Mouse (Mus musculus) macrophage (primary cell): ENCODE measurements at regions not wholly inside any gene's neighbourhood (a gene's known extent, or its start where the extent isn't known, plus 50 kb on each side); places are given as distances from the start of the nearest gene placed in this dataset.
"Not testable (repeated sequence)": the region's sequence is repeated elsewhere in the genome, so short reads cannot be mapped to it uniquely, and the experiment has no call there.

Source experiments
- H3K27ac ChIP-seq: fragments of 350-480 bp; formaldehyde crosslinking; 2 replicates; pipeline ENCODE4 v1.9.0; 2021
- H3K36me3 ChIP-seq: fragments of 350-480 bp; formaldehyde crosslinking; 2 replicates; pipeline ENCODE4 v1.9.0; 2021; ENCODE audit errors: inconsistent target
- H3K4me3 ChIP-seq: fragments of 350-480 bp; formaldehyde crosslinking; 2 replicates; pipeline ENCODE4 v1.9.0; 2021; ENCODE audit errors: inconsistent target
- H3K79me2 ChIP-seq: fragments of 350-480 bp; formaldehyde crosslinking; 2 replicates; pipeline ENCODE4 v1.9.0; 2021; ENCODE audit errors: inconsistent target
- WGBS: methylation state at CpG from one replicate; pipeline ENCODE4 v1.1.7; 2026; ENCODE audit warnings: inconsistent platforms; ENCODE audit not compliant: missing documents; 5-methylcytosine and 5-hydroxymethylcytosine counted together

GRCm38 (mm10) chr5:100309807-100310165 is 106.2 kb downstream of the Sec31a start:
- WGBS: 95% methylated on average over 2 of the region's 2 CpGs
- Histone ChIP-seq H3K79me2 (no peaks in the 10 kb centered on the region), H3K4me3 (no peak overlapping the region), H3K36me3 (no peaks in the 10 kb centered on the region), H3K27ac (no peak overlapping the region)

DNA sequence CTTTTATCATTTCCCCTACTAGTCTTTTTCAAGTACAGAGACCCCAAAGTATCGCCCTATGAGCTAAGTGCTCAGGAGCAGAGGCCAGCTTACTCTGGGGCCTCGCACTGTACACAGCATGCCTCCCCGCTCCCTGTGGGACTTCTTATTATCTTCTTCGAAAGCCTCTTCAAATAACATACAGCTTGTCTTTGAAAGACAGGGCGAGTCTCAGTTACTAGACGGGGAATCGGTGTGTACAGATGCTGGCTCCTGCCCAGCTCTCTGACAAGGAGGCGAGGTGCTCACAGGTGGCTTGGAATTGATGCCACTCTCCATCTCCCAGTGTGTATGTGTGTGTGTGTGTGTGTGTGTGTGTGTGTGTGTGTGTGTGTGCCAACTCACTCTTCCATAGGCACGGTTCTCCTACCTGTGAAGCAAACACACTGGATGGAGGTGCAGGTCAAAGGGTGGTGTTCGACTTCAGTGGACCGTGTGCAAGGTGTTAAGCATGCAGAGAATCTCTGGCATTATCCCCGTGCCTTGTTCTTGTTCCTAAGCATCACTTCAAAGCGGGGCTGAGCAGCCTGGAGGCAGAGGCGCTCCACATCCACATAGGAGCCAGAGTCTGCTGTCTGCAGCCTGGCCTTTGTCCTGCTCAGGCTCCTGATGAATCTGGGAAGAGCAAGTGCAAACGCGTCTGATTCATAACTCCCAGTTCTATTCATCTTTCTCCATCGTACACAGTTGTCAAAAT is 106.8 kb downstream of the Sec31a start:
- Histone ChIP-seq H3K36me3 (no peaks in the 10 kb centered on the region), H3K4me3 (no peak overlapping the region), H3K27ac (no peak overlapping the region), H3K79me2 (no peaks in the 10 kb centered on the region)
- 93% methylated on average over 16 of the region's 17 CpGs for WGBS

- H3K36me3 ChIP-seq: no peaks in the 10 kb centered on the region
- no peak overlapping the region for H3K4me3 ChIP-seq
- H3K79me2 ChIP-seq: no peaks in the 10 kb centered on the region
- WGBS: 37% methylated on average over 3 of the region's 3 CpGs
- H3K27ac ChIP-seq: no peak overlapping the region
These were observed 111.6 kb downstream of the Sec31a start for GRCm38 (mm10) chr5:100304403-100304802.

- H3K27ac ChIP-seq: no peak overlapping the region
- no peak overlapping the region for H3K4me3 ChIP-seq
- WGBS: 88% methylated on average over 17 of the region's 17 CpGs
- no peaks in the 10 kb centered on the region for H3K36me3 ChIP-seq
- H3K79me2 ChIP-seq: no peaks in the 10 kb centered on the region
These were observed 113.8 kb downstream of the Sec31a start for GRCm38 (mm10) chr5:100302068-100302775.

DNA sequence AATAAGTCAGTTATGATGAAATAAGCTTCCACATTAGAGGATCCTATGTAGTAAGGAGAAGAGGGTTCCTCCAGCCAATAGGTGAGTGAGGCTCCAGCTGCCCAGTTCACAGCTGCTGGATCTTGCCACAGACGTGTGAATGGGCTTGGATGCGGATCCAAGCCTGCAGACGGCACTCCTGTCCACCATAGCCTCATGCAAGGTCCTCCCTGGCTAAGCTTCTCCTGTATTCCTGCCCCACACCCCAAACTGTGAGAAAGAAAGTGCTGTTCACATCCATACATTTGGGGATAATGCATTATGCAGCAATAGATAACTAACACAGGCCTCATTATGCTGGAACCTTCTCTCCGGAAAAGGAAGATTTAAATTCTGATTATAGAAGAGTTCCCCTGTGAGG is 116.9 kb downstream of the Sec31a start:
- WGBS: 93% methylated on average over 4 of the region's 4 CpGs
- Histone ChIP-seq H3K79me2 (no peaks in the 10 kb centered on the region), H3K4me3 (no peak overlapping the region), H3K27ac (no peak overlapping the region), H3K36me3 (no peaks in the 10 kb centered on the region)

- 86% methylated on average over 7 of the region's 7 CpGs for WGBS
- H3K27ac ChIP-seq: no peak overlapping the region
- no peak overlapping the region for H3K4me3 ChIP-seq
- H3K79me2 ChIP-seq: no peaks in the 10 kb centered on the region
- no peaks in the 10 kb centered on the region for H3K36me3 ChIP-seq
These were observed 121.8 kb downstream of the Sec31a start for GRCm38 (mm10) chr5:100294189-100294588.

GRCm38 (mm10) chr5:100280215-100280614 is 120.6 kb upstream of the Tmem150c start:
- Histone ChIP-seq H3K27ac (no peak overlapping the region), H3K79me2 (no peaks in the 10 kb centered on the region), H3K36me3 (no peaks in the 10 kb centered on the region), H3K4me3 (no peak overlapping the region)
- WGBS: 81% methylated on average over 4 of the region's 4 CpGs

GRCm38 (mm10) chr5:100279474-100279873 is 119.9 kb upstream of the Tmem150c start:
- Histone ChIP-seq H3K4me3 (no peak overlapping the region), H3K79me2 (no peaks in the 10 kb centered on the region), H3K27ac (no peak overlapping the region), H3K36me3 (no peaks in the 10 kb centered on the region)
- WGBS: 88% methylated on average over 8 of the region's 8 CpGs

GRCm38 (mm10) chr5:100274674-100275073 is 115.1 kb upstream of the Tmem150c start:
- no peaks in the 10 kb centered on the region for H3K79me2 ChIP-seq
- no peak overlapping the region for H3K27ac ChIP-seq
- no peaks in the 10 kb centered on the region for H3K36me3 ChIP-seq
- WGBS: 78% methylated on average over 4 of the region's 4 CpGs
- H3K4me3 ChIP-seq: no peak overlapping the region

DNA sequence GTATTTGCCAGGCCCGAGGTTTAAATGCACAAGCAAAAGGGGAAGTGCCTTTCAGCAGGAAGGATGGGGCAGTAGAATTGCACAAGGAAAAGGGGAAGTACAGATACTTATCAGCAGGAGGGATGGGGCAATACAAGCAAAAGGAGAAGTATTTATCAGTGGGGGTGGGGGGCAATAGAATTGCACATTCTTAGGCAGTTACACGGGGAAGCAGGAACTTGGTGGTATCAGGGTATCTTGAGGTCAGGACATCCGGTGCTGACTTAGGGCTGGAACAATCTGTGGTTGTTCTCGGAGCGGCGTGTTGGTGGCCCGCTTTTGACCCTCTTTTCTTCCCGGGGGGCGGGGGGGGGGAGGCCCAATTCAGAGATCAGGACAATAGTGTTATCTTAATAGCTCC is 112.4 kb upstream of the Tmem150c start:
- 28% methylated on average over 6 of the region's 9 CpGs for WGBS
- H3K27ac ChIP-seq, H3K79me2 ChIP-seq, H3K36me3 ChIP-seq, H3K4me3 ChIP-seq: not testable (repeated sequence)

GRCm38 (mm10) chr5:100270841-100271686 is 111.5 kb upstream of the Tmem150c start:
- Histone ChIP-seq H3K4me3 (no peak overlapping the region), H3K27ac (no peak overlapping the region), H3K36me3 (no peaks in the 10 kb centered on the region), H3K79me2 (no peaks in the 10 kb centered on the region)
- WGBS: 87% methylated on average over 12 of the region's 12 CpGs

DNA sequence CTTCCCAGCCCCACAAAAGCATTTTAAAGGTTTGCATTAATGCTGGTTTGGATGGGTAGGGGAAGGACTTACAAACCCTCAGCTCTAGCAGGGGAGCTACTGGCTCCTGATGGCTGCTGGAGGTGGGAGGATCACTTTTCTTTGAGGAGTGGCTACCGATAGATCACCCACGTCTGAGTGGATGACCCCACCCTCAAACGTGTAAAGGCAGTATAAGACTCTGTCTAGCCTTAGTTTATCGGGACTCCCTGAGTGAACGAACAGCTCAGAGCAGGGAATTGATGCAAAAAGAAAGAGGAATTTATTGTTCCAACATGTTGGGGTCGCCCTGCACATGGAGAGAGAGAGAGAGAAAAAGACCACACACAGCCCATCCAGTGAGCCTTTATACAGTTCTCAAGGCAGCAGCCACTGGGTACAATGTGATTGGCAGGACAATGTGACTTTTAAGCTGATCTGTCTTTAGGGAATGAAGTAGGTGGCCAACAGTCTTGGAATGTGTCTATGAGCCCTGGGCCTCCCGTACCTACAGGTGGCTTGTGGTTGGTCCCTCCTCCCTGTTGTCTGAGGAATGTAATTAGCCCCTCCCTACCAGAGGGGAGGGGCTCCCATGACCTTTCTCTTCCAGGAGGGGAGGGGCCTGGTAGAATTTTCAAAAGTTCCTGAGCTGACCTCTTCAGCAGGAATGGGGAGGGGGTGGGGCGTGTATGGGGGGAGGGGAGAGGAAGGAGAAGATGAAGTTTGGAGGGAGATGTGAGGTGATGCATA is 108.7 kb upstream of the Tmem150c start:
- H3K27ac ChIP-seq: no peak overlapping the region
- no peaks in the 10 kb centered on the region for H3K36me3 ChIP-seq
- no peaks in the 10 kb centered on the region for H3K79me2 ChIP-seq
- no peak overlapping the region for H3K4me3 ChIP-seq
- 88% methylated on average over 7 of the region's 8 CpGs for WGBS

DNA sequence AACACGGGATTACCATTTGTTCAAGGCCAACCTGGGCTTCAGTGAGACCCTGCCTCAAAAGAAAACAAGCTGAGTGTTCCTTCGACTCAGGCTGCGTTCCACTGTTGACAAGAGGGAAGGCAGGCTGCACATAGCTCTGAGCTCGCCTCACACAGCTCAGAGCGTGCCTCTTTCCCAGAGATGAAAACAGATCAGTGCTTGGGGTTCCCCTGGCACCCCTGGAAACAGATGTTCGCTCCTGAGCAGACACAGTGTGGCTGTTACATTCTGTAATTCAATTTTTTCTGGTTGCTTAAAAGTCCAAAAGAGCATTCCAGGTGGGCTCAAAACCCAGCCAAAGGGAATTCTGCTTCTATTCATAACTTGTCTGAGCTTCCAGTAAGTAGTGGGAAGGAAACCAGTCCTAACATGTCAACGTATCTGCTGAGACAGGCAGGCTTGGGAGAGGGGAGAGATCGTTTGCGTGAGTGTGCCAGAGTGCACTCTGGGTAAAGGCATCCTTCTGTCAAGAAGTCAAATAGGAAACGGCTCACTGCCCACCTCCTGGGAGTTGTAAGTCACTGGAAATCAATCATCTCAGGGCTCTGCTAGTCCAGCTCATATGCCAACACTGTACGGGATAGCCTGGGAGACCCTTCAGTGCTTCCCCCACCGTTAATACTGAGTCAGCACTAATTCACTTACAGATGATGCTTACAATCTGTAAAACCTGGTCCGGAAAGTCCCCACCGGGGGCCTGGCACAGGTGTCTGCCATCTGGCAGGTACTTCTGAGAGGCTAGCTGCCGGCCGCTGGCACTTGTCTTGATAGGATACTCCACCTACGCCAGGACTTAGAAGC is 107.3 kb upstream of the Tmem150c start:
- WGBS: 87% methylated on average over 17 of the region's 17 CpGs
- Histone ChIP-seq H3K79me2 (no peaks in the 10 kb centered on the region), H3K4me3 (no peak overlapping the region), H3K36me3 (no peaks in the 10 kb centered on the region), H3K27ac (no peak overlapping the region)
